Mouse (Mus musculus) kidney, adult 9 months (tissue): ENCODE results near the gene B4galt4.
"Not testable (repeated sequence)": the region's sequence is repeated elsewhere in the genome, so short reads cannot be mapped to it uniquely, and the experiment has no call there.

Experiments used
- DNase-seq: peaks from one replicate; pipeline ENCODE4 v3.0.0; 2022

B4galt4 gene

GRCm38 (mm10) chr16:38742113-38742658 is at the start of gene B4galt4:
TSS of gene B4galt4 (plus strand) at chr16:38742264.
- DNase-seq = peak; percentile 61

DNA sequence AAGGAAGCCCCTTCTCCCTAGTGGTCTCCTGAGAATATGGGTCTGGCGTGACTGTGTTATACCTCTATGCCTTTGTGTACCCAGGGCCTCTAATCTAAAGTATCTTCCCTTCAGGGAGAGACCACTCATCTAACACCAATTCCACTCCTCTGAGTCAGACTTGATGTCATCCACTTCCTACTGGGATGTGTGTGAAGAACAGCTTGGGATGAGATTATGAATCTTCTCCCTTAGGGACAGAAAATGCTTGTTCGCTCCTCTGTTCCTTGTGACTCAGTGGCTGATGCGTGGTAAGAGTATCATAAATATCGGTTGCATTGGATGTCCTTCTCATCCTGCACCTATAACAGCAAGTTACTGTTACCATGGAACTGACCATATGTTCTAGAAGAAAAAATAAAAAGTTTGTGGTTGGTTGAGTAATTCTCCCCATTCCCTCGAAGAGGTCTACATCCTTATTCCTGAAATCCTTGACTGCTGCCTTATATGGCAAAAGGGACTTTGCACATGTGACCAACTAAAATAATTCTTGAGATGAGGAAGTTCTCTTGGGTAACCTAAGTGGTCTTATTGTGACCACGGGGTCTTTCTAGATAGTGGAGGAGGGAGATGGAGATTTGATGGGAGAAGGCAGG is 47.0 kb upstream of the B4galt4 start:
- DNase-seq = no peak

- no peak for DNase-seq
Observed at GRCm38 (mm10) chr16:38695557-38695956, 46.5 kb upstream of the B4galt4 start.

DNA sequence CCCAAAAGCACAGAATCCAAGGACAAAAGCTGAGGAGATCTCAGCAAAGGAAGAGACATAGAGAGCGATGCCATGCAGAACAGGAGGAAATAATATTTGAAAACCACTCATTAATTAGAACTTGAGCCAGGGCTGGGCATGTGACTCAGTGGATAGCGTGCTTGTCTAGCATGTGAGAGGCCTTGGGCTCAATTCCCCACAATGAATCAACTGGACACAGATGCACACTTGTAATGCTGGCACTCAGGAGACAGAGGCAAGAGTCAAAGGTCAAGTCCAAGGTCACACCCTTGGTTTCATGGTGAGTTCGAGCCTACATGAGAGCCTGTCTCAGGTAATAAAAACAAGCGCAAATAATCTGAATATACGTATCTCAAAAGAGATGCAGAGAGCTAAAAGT is 44.5 kb upstream of the B4galt4 start:
- DNase-seq = no peak

DNA sequence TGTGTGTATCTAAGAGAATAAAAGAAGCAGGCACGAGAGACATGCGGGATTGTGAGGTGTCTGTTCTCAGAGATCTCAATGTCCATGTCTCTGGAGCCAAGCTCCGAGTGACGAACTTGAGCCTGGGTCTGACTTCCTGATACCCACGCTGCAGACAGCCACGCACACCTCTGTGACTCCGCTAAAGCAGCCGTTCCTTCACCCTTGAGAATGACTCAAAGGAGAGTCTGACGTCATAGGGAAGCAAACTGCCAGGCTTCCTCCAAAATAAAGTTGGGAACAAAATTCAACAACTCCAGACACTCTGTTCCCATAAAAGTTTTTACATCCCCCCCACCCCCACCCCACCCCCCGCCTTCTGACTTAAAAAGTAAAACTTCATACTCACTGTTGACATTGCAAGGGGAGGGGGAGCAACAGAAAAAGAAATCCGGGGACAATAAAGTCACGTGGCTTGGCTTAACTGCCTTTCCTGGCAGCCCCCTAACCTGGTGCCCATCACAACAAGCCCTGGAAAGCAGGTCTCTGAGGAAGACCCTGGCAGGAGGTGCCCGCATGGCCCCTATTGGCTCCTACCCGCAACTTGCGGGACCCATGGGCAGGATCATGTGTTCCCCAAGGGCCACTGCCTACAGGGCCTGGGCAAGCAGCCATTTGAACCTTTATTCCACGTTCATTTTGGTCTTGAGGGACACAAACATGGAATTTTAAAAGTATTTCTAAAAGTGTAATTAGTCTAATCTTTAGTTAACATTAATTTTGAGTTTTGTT is 41.5 kb upstream of the B4galt4 start:
- DNase-seq = no peak

DNA sequence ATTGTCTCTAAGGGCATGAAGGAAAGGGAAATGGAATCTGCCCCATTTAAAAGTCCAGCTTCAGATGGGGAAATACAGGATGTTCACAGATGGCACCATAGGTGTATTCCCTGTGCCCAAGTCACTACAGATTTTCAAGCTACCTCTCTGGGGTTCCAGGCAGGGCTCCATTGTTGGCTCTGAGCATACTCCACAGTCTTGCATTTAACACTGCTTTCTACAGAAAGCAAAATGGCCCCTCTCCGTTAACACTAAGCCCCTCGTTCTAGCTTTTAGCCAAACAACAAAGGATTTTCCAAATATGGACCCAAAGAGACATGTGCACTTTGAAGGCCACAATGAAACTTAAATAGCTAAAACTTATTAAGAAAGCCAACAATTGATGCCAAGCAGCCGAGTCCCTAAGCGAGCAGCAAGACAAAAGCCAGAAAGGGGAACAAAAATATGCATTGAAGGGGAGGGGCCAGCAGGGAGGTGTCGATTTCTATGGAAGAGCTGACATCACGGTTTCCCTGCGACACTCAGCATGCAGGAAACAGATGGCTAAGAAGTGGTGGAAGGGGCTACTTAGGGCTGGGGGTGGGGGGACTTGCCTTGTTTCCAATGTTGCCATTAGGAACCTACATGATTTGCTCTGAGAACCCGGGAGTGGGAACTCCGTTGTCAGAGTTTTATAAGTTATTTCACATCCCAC is 40.4 kb upstream of the B4galt4 start:
- DNase-seq = no peak

DNA sequence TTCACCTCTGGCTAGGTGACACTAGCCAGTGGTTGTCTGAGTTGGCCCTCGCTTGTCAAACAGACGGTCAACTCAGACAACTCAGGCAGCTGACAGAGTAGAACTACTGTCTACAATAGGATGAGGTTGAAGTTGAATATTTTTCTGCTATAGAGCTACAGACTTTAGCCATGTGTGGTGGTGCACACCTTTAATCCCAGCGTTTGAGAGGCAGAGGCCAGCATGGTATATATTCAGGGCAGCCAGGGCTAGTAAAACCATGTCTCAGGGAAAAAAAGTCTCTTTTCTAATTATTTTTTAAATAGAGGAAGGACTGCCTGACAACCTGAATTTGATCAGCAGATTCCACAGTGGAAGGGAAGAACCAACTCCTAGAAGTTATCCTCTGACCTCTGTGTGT is 39.7 kb upstream of the B4galt4 start:
- no peak for DNase-seq

GRCm38 (mm10) chr16:38703501-38703900 is 38.6 kb upstream of the B4galt4 start:
- DNase-seq = no peak

DNA sequence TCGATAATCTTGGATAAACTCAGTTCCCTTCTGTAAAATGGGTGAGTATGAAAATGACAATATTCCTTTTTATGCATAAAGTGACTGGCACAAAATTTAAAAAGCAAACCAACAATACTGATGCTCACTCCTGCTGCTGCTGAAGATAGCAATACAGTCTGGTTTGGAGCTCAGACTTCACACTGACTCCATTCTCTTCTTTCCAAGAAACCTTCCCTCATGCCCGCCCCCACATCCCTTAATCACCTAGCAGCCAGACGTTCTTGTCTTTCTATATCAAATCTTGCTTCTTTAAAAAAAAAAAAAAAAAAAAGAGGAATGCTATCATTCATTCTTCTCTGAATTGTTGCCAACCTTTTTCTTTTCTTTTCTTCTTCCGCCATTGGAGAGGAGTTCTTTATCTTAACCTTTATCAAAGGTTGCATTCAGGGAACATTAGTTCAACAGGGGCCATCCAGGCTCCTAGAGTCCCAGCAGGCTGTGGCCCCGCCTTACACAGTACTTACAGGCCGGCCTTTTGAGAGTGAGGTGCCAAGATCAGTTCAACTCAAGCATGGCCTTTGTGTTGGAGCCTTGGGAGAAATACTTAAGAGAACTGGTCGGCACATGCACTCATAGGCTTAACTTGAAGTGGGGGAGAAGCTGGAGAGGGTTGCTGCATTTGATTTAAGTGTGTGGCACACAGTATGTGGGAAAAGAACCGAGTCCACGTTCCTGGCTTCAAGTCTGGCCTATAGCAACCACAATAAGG is 36.4 kb upstream of the B4galt4 start:
- no peak for DNase-seq

DNA sequence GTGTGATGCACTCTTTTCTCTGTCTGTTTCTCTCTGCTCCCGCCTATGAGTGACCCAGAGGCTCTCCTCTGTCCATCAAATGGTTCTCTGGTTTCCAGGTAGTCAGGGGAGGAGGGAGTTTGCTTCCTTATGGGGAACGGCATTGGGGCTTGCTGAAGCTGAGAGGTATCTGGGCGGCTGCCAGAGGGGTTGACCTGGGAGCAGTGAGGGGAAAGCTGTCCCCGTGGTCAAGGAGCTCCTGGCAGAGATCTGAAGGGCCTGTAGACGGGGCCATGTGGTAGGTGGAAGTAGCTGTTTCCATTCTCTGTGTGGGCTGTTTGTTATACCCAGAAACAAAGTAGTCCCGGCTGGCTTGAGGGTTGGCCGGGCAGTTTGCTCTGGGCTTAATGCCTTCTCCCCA is 35.3 kb upstream of the B4galt4 start:
- no peak for DNase-seq

- no peak for DNase-seq
Observed at GRCm38 (mm10) chr16:38708962-38709520, 33.0 kb upstream of the B4galt4 start.

- peak; percentile 14 for DNase-seq
Observed at GRCm38 (mm10) chr16:38711245-38711644, 30.8 kb upstream of the B4galt4 start.

DNA sequence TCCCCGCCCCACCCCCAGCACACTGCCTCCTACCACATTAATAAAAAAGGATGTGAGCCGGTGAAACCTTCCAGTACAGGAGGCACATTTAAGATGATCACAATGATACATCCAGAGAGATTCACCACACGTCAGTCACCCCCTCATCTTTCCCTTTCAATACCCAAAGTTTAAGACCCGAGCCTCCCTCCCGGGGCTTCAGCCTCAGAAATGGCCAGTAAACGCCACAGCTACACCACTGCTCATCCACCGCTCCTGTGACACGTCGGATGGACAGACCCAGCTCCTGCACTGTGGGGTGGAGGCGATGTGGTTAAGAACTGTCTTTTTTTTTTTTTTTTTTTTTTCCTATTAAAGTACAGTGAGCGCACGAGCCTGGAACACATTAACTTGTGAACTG is 30.0 kb upstream of the B4galt4 start:
- no peak for DNase-seq

- peak; percentile 89 for DNase-seq
Observed at GRCm38 (mm10) chr16:38712581-38713403, 29.3 kb upstream of the B4galt4 start, which contains the start of gene Arhgap31. TSS of gene Arhgap31 (minus strand) at chr16:38713274.

GRCm38 (mm10) chr16:38713404-38714258 is 28.4 kb upstream of the B4galt4 start:
- DNase-seq = no peak

- DNase-seq = not testable (repeated sequence)
Observed at GRCm38 (mm10) chr16:38714259-38714526, 27.9 kb upstream of the B4galt4 start.

GRCm38 (mm10) chr16:38721377-38721776 is 20.7 kb upstream of the B4galt4 start:
- no peak for DNase-seq

DNA sequence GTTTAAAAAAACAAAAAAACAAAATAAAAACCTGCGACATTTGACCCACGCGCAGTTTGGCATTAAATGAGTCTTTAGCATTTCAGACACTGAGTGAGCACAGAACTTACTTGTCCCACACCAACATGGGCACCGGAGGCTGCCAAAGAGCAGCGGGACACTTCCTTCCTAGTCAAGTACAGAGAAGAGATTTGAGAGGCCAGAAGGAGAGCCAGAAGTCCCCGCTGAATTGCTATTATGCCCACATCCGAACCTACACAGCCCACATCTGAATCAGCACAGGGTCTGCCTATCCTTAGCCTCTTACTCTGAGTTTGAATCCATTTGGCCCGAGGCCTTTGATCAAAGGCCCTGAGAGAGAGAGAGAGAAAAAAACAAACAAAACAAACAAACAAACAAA is 17.8 kb upstream of the B4galt4 start:
- no peak for DNase-seq

DNA sequence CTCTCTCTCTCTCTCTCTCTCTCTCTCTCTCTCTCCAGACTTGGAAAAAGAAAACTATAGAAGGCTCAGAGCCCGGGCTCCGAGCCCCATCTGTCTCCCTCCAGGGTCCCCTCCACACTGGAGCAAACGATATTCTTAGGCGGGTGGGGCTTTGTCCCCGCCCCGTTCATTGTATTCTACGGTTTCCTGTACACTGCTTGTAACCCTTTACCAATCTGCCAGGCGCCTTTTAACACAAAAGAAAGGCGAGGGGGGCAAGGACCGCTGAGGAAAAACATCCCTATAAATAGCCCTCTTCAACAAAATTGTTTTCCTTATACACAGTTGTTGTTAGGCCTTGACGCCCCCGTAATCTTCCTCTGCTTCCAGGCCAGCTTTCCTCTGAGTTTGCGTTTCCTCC is 17.1 kb upstream of the B4galt4 start:
- peak; percentile 45 for DNase-seq

DNA sequence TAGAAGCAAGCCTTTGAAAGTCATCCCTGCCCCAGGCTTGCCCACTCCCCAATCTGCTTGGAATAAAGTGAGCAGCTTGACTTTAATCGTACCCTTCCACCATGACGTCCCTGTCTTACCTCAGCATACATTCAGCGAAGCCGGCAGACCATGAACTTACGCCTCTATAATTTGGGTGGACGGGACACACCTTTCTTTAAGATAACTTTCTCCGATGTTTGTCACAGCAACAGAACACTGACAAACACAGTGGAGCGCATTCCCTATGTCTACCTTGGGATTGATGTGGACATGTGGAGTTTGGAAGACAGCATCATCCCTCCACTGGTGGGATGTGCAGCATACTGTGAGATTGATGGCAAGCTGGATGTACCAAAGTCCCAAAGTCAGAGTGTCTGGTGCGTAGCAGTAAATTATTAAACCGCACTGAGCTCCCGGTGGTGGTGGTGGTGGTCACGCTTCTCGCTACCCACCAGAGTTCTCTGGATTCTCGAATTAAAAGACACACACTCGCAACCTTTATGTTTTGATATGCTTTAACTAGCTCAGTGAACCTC is 13.4 kb upstream of the B4galt4 start:
- DNase-seq = peak; percentile 25

GRCm38 (mm10) chr16:38729139-38729538 is 12.9 kb upstream of the B4galt4 start:
- no peak for DNase-seq
